Mouse (Mus musculus) limb, embryonic 11.5 days (tissue): ENCODE data around the gene Hepacam2. TPM values are rescaled to one million over a fixed set of nuclear protein-coding genes. Genes with fewer than 3 reads are reported as not detected.

ENCODE experiments used
- ATAC-seq: fragments of 200-750 bp; cut with Nextera tagmentation; 2 replicates; pipeline ENCODE4 v1.8.0; 2017; ENCODE audit warnings: low read depth; ENCODE audit not compliant: insufficient number of reproducible peaks, low FRiP score, low TSS enrichment
- DNase-seq: peaks from one replicate; pipeline ENCODE4 v3.0.0-alpha.2; 2015; ENCODE audit warnings: low spot score
- H3K27ac ChIP-seq: fragments of 300-500 bp; sonication (generic); replicated peaks from 2 replicates; pipeline ENCODE4 v1.5.1; 2014; ENCODE audit warnings: low read depth, mild to moderate bottlenecking, low read length
- H3K27me3 ChIP-seq: fragments of 300-500 bp; sonication (generic); 2 replicates; pipeline ENCODE4 v1.6.1; 2014; ENCODE audit warnings: mild to moderate bottlenecking, low read length, mixed read lengths; ENCODE audit not compliant: control insufficient read depth, insufficient read depth
- H3K36me3 ChIP-seq: fragments of 300-500 bp; sonication (generic); 2 replicates; pipeline ENCODE4 v1.6.1; 2014; ENCODE audit warnings: mild to moderate bottlenecking, low read length, moderate library complexity, mixed read lengths; ENCODE audit not compliant: control insufficient read depth, insufficient read depth
- H3K4me1 ChIP-seq: fragments of 300-500 bp; sonication (generic); 2 replicates; pipeline ENCODE4 v1.6.1; 2014; ENCODE audit warnings: low read length, mixed read lengths; ENCODE audit not compliant: control insufficient read depth, insufficient read depth
- H3K4me2 ChIP-seq: fragments of 300-500 bp; sonication (generic); 2 replicates; pipeline ENCODE4 v1.6.1; 2014; ENCODE audit warnings: low read depth, mild to moderate bottlenecking, moderate library complexity; ENCODE audit not compliant: severe bottlenecking
- H3K4me3 ChIP-seq: fragments of 300-500 bp; sonication (generic); 2 replicates; pipeline ENCODE4 v1.5.1; 2014; ENCODE audit warnings: low read depth, low read length
- H3K9ac ChIP-seq: fragments of 300-500 bp; sonication (generic); 2 replicates; pipeline ENCODE4 v1.6.1; 2014; ENCODE audit warnings: mild to moderate bottlenecking, low read length
- H3K9me3 ChIP-seq: fragments of 300-500 bp; sonication (generic); 2 replicates; pipeline ENCODE4 v1.6.1; 2016; ENCODE audit warnings: low read length; ENCODE audit not compliant: control insufficient read depth
- WGBS: fragments of 180-500 bp; shearing (Covaris S2); extraction: QIAGEN DNeasy Blood & Tissue Kit; methylation state at CpG from one replicate; pipeline ENCODE4 v1.1.7; 2014; 5-methylcytosine and 5-hydroxymethylcytosine counted together
- polyA plus RNA-seq: library from polyadenylated mRNA; unstranded; fragments of >200 nt; fragmentation: Nextera tagmentation; extraction: Ambion mirVana; gene quantifications from 2 replicates; pipeline ENCODE4 v1.2.1, GENCODE M21; 2014

Gene Hepacam2
- polyA plus RNA-seq, 1 experiment from 2014 or later: 0.31 TPM

DNA sequence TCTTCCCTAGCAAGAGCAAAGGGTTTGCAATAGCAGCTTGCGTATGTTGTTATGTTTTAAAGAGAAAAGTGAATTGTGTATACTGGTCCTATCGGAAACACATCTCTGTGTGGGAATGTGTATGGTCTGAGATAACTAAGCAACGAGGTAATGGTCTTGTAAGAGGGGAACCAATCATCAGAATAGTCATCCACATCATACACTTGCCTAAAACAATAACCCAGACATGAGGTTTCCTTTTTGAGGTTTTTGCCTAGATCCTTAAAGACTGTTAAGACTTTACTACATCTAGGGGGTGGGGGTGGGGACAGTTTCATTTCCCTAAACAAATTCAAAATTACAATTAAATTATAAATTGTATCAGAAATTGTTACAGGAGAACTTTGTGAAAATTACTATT lies 13.0 kb downstream of the Hepacam2 start:
- Histone ChIP-seq H3K36me3 (no peaks in the 10 kb centered on the region), H3K27me3 (no peaks in the 10 kb centered on the region), H3K4me2 (no peak overlapping the region), H3K9ac (no peak overlapping the region), H3K4me3 (no peak overlapping the region), H3K4me1 (no peaks in the 10 kb centered on the region), H3K27ac (no peak overlapping the region), H3K9me3 (no peaks in the 10 kb centered on the region)
- 85% methylated on average over 3 of the region's 3 CpGs for whole genome bisulfite sequencing
- DNase-seq (no peak), ATAC-seq (no peak)

DNA sequence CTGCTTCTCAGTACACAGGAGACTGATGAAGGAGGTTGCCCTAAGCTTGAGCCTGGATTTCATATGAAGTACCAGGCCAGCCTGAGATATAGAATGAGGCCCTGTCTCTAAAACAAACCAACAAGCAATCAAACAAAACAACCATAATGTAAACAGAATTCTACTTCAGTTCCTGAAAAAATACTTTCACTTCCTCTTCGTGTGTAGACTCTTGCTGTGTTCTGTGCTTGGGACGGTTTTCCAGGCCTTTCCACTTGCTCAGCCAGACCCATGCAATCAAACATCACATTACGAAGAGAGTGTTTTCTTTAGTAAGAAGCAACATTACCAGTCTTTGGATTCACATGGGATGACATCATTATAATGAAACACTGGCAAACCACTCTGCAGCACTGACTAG lies 16.4 kb downstream of the Hepacam2 start:
- ATAC-seq: no peak
- 84% methylated on average over 3 of the region's 3 CpGs for WGBS

DNA sequence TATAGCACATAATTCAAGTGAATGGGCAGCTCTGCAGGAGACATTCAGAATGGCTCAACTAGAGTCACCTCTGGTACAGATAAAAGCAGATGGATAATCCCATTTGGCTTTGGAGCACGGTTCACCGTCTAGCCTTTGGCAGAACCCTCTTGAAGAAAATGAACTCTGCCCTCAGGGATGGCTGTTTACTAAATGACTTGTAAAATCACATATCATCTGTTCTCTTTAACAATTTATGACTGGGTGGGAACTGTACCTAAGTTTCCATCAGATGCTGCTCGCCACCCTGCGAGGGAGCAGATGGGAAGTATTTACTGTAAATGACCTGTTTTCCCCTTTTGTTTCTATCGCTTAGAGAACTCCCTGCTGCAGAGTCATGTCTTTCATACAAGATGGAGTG lies 18.2 kb downstream of the Hepacam2 start:
- ATAC-seq: no peak
- no peak overlapping the region for H3K9ac ChIP-seq
- H3K27me3 ChIP-seq: no peaks in the 10 kb centered on the region
- WGBS: 55% methylated on average over 5 of the region's 5 CpGs
- H3K4me3 ChIP-seq: no peak overlapping the region
- H3K4me1 ChIP-seq: no peaks in the 10 kb centered on the region
- no peaks in the 10 kb centered on the region for H3K36me3 ChIP-seq
- no peak for DNase-seq
- no peaks in the 10 kb centered on the region for H3K9me3 ChIP-seq
- H3K4me2 ChIP-seq: no peak overlapping the region
- no peak overlapping the region for H3K27ac ChIP-seq

More for the DNA sequence above, 16.4 kb downstream of the Hepacam2 start:
- no peak overlapping the region for H3K27ac ChIP-seq
- no peak for DNase-seq
- H3K9ac ChIP-seq: no peak overlapping the region
- no peaks in the 10 kb centered on the region for H3K4me1 ChIP-seq
- H3K27me3 ChIP-seq: no peaks in the 10 kb centered on the region
- no peak overlapping the region for H3K4me3 ChIP-seq
- H3K4me2 ChIP-seq: no peak overlapping the region
- no peaks in the 10 kb centered on the region for H3K9me3 ChIP-seq
- no peaks in the 10 kb centered on the region for H3K36me3 ChIP-seq

DNA sequence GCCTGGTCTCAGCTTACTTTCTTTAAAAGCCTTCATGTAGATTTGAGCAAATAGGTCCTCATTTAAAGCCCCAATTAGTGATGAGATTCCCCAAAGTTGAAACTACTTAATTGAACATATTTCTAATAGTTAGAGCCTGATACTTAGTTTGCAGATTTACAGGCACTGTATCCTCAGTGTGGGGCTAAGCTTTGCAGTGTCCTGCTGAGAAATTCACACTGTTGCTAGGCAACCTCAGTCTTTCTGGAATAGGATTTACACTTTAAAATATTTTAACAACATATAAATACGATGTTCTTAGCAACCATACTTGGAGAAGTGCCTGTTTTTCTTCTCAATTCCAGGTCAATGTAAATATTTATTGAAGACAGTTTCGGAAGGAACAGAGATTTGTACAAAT lies 21.8 kb downstream of the Hepacam2 start:
- DNase-seq (no peak), ATAC-seq (no peak)
- no peak overlapping the region for H3K4me2 ChIP-seq
- no peaks in the 10 kb centered on the region for H3K4me1 ChIP-seq
- H3K36me3 ChIP-seq: no peaks in the 10 kb centered on the region
- H3K9ac ChIP-seq: no peak overlapping the region
- H3K27ac ChIP-seq: no peak overlapping the region
- no peak overlapping the region for H3K4me3 ChIP-seq
- WGBS: 73% methylated on average over 2 of the region's 2 CpGs
- H3K27me3 ChIP-seq: no peaks in the 10 kb centered on the region
- H3K9me3 ChIP-seq: no peaks in the 10 kb centered on the region

DNA sequence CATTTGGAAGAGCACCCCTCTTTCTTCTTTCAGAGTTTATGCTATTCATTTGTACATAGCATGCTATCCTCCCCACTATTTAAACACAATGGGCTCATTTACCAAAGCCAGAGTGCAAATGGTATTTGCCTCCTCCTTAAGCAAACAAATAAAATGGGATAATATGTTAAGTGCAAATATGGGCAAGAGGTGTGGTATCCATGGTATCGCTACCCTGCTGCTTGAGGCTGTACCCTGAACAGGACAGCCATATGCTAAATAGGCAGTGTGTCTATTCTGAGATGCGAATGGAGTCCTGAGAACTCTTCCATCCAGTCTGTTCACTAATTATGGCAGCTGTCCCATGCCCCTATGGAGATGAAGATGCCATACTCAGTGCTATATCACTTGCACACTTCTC lies 27.4 kb downstream of the Hepacam2 start:
- WGBS: 79% methylated on average over 2 of the region's 2 CpGs
- Histone ChIP-seq H3K9me3 (no peaks in the 10 kb centered on the region), H3K4me1 (no peaks in the 10 kb centered on the region), H3K4me2 (no peak overlapping the region), H3K9ac (no peak overlapping the region), H3K36me3 (no peaks in the 10 kb centered on the region), H3K27me3 (no peaks in the 10 kb centered on the region), H3K27ac (no peak overlapping the region), H3K4me3 (no peak overlapping the region)
- no peak for ATAC-seq
- no peak for DNase-seq

DNA sequence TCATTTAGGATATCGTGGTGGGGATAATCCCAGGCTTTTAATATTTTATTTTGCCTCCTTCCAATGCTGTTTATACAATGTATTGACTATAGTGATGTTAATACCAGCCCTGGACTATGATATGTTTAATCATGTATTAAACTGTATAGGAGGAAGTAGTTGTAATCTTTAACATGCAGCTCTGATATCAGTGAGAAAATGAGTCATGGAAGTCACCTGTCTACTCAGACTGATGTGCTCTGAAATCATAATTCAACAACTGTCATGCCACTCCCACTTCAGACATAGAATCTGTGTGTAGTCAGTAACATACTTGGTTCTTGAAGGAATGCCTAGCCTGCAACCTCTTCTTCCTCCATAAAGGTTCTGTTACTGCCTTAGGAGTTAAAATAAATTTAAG lies 29.5 kb downstream of the Hepacam2 start:
- Histone ChIP-seq H3K27ac (no peak overlapping the region), H3K27me3 (no peaks in the 10 kb centered on the region), H3K9me3 (no peaks in the 10 kb centered on the region), H3K36me3 (no peaks in the 10 kb centered on the region), H3K4me1 (no peaks in the 10 kb centered on the region), H3K9ac (no peak overlapping the region), H3K4me2 (no peak overlapping the region), H3K4me3 (no peak overlapping the region)
- WGBS: 63% methylated on average over 1 of the region's 1 CpGs
- DNase-seq (no peak), ATAC-seq (no peak)

DNA sequence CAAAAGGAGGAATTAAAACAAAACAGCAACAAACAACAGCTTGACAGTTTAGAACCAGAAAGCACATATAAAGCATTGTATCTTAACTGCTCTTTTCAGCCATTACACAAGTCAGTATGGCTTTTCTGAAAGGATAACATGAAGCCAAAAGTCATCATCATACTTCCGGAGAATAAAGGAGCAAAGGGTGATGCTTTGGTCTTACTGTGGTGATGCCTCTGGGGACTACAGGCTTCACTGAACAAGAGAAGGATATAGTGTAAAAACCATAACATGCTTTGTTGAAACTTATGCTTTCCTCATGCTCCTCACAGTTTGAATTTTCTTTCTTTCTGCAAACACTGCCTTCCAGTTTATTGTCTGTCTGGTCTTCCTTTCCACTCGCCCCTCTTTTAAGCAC lies 34.5 kb downstream of the Hepacam2 start:
- DNase-seq: no peak
- Histone ChIP-seq H3K27ac (no peak overlapping the region), H3K27me3 (no peaks in the 10 kb centered on the region), H3K4me1 (no peaks in the 10 kb centered on the region), H3K36me3 (no peaks in the 10 kb centered on the region), H3K9me3 (no peaks in the 10 kb centered on the region), H3K4me2 (no peak overlapping the region), H3K9ac (no peak overlapping the region), H3K4me3 (no peak overlapping the region)
- ATAC-seq: no peak
- WGBS: 89% methylated on average over 2 of the region's 2 CpGs

DNA sequence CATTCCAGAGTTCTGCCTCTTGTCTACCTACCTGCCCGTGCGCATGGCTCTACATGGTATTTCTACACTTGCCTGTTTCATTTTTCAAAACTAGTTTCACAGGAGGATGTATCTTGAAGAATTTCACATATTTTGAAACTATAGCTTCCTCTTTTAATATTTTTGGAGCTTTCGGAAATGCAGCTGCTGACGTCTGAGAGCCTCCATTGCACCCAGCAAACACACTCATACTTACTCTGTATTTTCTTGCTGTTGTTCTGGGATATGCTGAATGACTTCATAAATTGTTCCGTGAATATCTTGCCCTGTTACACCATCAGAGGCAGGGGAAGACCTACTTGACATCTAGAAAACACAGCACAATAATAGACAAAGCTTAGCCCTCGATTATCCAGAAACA lies 35.1 kb downstream of the Hepacam2 start:
- H3K27ac ChIP-seq: no peak overlapping the region
- H3K9ac ChIP-seq: no peak overlapping the region
- no peaks in the 10 kb centered on the region for H3K9me3 ChIP-seq
- H3K27me3 ChIP-seq: no peaks in the 10 kb centered on the region
- no peak for DNase-seq
- H3K4me1 ChIP-seq: no peaks in the 10 kb centered on the region
- WGBS: 64% methylated on average over 6 of the region's 6 CpGs
- no peak for ATAC-seq
- no peak overlapping the region for H3K4me3 ChIP-seq
- H3K36me3 ChIP-seq: no peaks in the 10 kb centered on the region
- no peak overlapping the region for H3K4me2 ChIP-seq

DNA sequence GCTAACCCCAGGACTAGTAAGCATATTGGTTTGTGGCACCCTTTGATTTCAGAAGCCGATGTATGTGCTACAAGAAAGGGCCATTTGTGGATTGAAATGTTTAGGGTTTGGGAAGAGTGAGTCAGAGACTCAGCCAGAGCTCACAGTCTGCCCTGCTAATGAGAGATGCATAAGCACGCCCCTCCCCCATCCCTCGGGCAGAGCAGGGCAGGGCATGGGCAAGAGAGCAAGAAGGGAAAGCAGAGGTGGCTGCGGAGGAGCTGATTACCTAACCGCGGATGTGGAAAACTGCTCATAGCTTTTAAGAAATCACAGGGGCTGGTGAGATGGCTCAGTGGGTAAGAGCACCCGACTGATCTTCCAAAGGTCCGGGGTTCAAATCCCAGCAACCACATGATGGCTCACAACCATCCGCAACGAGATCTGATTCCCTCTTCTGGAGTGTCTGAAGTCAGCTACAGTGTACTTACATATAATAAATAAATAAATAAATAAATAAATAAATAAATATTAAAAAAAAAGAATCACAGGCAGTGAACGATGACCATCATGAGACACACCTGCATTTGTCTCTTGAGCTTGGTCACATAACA lies 42.1 kb downstream of the Hepacam2 start:
- Histone ChIP-seq H3K4me3 (no peak overlapping the region), H3K9me3 (no peaks in the 10 kb centered on the region), H3K4me2 (no peak overlapping the region), H3K36me3 (no peaks in the 10 kb centered on the region), H3K27me3 (no peaks in the 10 kb centered on the region), H3K27ac (no peak overlapping the region), H3K4me1 (no peaks in the 10 kb centered on the region), H3K9ac (no peak overlapping the region)
- DNase-seq (peak; percentile 29), ATAC-seq (no peak)
- WGBS: 69% methylated on average over 11 of the region's 11 CpGs
